Mouse (Mus musculus) heart, adult 8-10 months (tissue): ENCODE data around the gene Tas2r135. TPM values are rescaled to one million over a fixed set of nuclear protein-coding genes. Genes with fewer than 3 reads are reported as not detected.

Experiments
- DNase-seq: peaks from one replicate; pipeline ENCODE4 v3.0.0; 2022; ENCODE audit warnings: low spot score
- total RNA-seq, 4 experiments: library from RNA; stranded (reverse); gene quantifications; 2 replicates each; pipeline ENCODE4 v1.2.4; 2022

The Tas2r135 gene
- total RNA-seq, 4 experiments from 2014 or later: 0.25 TPM; not detected in 3

- DNase-seq: no peak
Measured at GRCm38 (mm10) chr6:42426337-42426736, 21.1 kb downstream of the Tas2r135 start.

DNA sequence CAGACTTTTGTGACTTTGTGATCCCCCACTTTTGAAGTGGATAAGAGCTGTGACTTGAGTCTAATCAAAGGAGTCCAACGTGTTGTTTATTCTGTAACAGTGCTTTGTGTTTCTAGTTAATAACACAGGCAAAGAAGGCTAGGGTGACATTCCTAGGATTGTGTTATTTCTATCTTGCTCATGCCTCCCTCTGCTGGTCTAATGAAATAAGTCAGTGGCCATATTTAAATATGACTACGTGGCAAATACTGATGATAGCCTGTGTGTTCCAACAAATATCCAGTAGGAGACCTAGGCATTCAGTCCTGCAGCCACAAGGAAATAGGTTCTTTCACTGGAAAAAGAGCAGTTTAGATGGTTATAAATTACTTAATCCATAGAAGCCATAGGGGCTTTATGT lies 28.3 kb downstream of the Tas2r135 start:
- no peak for DNase-seq

GRCm38 (mm10) chr6:42434446-42434845 lies 29.2 kb downstream of the Tas2r135 start, which contains the start of gene Tas2r126:
Tas2r126 (plus strand) TSS chr6:42434535.
- no peak for DNase-seq

DNA sequence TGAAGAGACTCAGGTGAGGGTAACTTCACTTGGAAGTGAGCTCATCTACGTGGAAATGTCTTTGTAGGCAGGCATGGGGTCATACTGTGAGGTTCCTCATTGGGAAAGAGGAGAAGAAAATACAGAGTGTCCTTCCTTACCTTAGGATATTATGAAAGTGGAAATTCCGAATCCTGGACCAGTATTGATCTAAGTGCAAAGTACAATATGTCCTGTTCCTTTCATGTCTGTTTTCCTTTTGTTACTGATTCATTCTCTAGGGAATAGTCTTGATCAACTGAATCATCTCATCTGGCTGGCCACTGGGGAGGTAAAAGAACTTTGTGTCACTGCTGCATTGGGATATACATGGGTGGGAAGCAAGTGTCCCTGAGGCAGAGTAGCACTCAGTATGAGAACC lies 30.3 kb downstream of the Tas2r135 start:
- no peak for DNase-seq

GRCm38 (mm10) chr6:42441395-42441794 lies 36.2 kb downstream of the Tas2r135 start:
- no peak for DNase-seq

DNA sequence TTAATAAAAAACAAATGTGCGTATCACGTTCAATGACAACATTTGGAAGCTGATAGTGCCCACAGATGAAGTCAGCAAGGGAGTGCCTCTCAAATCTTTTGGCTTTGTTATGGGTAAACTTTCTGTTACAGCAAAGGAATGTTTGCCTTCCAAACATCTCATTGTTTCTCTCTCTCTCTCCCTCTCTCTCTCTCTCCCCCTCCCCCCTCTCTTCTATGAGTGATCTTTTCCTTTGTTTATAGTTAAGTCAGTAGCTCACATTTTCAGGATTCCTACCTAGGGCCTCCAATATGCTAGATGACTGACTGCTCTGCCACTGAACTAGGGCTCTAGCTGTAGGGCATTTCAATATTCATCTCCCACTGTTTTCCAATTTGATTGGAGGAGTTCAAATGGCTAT lies 39.3 kb downstream of the Tas2r135 start:
- DNase-seq: no peak

GRCm38 (mm10) chr6:42447381-42447780 lies 42.1 kb downstream of the Tas2r135 start:
- no peak for DNase-seq

Other genes with a start within 250 kb of the Tas2r135 start
- gene Tas2r144, start 190.1 kb upstream of the Tas2r135 start, total RNA-seq: not detected
- 100 to 1,000 TPM; 139 to 181 (median 156) TPM for gene Gstk1, start 159.5 kb upstream of the Tas2r135 start, total RNA-seq
- gene Tmem139, start 143.5 kb upstream of the Tas2r135 start, total RNA-seq: under 1 TPM in 2 of 4 experiments, not detected in 2; 0.30 to 0.62 TPM
- 1 to 10 TPM; 6.3 to 9.6 (median 7.5) TPM for gene Casp2, start 140.4 kb upstream of the Tas2r135 start, total RNA-seq
- 10 to 100 TPM in 1 of 4 experiments, 1 to 10 TPM in 3; 4.6 to 10.8 (median 7.5) TPM for gene Clcn1, start 118.7 kb upstream of the Tas2r135 start, total RNA-seq
- gene Fam131b, start 80.8 kb upstream of the Tas2r135 start, total RNA-seq: under 1 TPM; 0.44 to 0.82 (median 0.51) TPM
- 10 to 100 TPM; 39.3 to 47.4 (median 44.6) TPM for gene Zyx, start 55.8 kb upstream of the Tas2r135 start, total RNA-seq
- under 1 TPM; 0.19 to 0.37 (median 0.27) TPM for gene Epha1, start 32.2 kb upstream of the Tas2r135 start, total RNA-seq
- gene Tas2r143, start 5.2 kb upstream of the Tas2r135 start, total RNA-seq: not detected
- gene Tas2r126, start 29.1 kb downstream of the Tas2r135 start, total RNA-seq: not detected
- gene Olfr458, start 59.8 kb downstream of the Tas2r135 start, total RNA-seq: not detected
- gene Olfr457, start 70.9 kb downstream of the Tas2r135 start, total RNA-seq: not detected
- gene Olfr456, start 81.8 kb downstream of the Tas2r135 start, total RNA-seq: not detected
- not detected for gene Olfr455, start 142.2 kb downstream of the Tas2r135 start, total RNA-seq
- gene Tcaf3, start 192.3 kb downstream of the Tas2r135 start, total RNA-seq: not detected
- gene Tcaf2, start 239.8 kb downstream of the Tas2r135 start, total RNA-seq: 1 to 10 TPM; 3.1 to 4.0 (median 3.4) TPM